Mouse (Mus musculus): ENCODE measurements around the gene Rnf180. TPM values are rescaled to one million over a fixed set of nuclear protein-coding genes. Genes with fewer than 3 reads are reported as not detected.

The Rnf180 gene
- polyA plus RNA-seq, 1 experiment from 2014 or later = 3.1 TPM

GRCm38 (mm10) chr13:105130080-105130479 is 164.5 kb downstream of the Rnf180 start:
- H3K9ac ChIP-seq (replicated peaks; ENCODE audit: low read depth) = no peak overlapping the region
- H3K27me3 ChIP-seq (replicated peaks; ENCODE audit: insufficient read depth, low read length) = no peaks in the 10 kb centered on the region
- no peak for TF ChIP-seq EP300 (IDR thresholded peaks at IDR 0.05)
- TF ChIP-seq CTCF (IDR thresholded peaks at IDR 0.05) = no peak
- DNase-seq (ENCODE audit: low spot score) (no peak), ATAC-seq (no peak)
- no peaks in the 10 kb centered on the region for H3K4me1 ChIP-seq (ENCODE audit: insufficient read depth, low read depth, low read length)
- no peaks in the 10 kb centered on the region for H3K36me3 ChIP-seq (ENCODE audit: insufficient read depth, low read length)
- no peak overlapping the region for H3K27ac ChIP-seq (ENCODE audit: low read length)
- H3K4me2 ChIP-seq (replicated peaks; ENCODE audit: low read depth, low read length) = no peak overlapping the region
- WGBS = 84% methylated on average over 6 of the region's 6 CpGs
- H3K9me3 ChIP-seq (ENCODE audit: low read length) = no peaks in the 10 kb centered on the region
- no peak overlapping the region for H3K4me3 ChIP-seq (ENCODE audit: low read depth, low read length)

DNA sequence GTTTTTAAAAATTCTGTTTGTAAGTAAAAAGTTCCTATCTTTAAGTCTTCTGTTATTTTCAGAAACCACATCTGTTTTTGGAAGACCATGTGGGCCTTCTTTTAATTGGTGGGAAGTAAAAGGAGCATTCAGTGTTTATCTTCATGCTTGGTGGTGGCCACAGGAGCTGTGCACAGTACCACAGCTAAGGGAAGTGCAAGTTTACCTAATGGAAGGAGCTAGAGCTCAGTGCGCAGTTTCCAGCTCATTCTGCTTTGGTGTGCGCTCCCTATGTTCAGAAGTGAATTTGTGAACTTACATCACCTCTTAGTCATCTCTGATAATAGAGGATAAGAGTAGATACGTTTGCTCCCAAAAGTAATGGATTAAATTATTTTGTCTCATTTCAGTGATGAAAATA is 172.5 kb downstream of the Rnf180 start:
- no peak for TF ChIP-seq EP300 (IDR thresholded peaks at IDR 0.05)
- TF ChIP-seq CTCF (IDR thresholded peaks at IDR 0.05) = no peak
- no peak overlapping the region for H3K9ac ChIP-seq (replicated peaks; ENCODE audit: low read depth)
- 75% methylated on average over 3 of the region's 3 CpGs for WGBS
- no peaks in the 10 kb centered on the region for H3K4me1 ChIP-seq (ENCODE audit: insufficient read depth, low read depth, low read length)
- no peak overlapping the region for H3K4me2 ChIP-seq (replicated peaks; ENCODE audit: low read depth, low read length)
- no peaks in the 10 kb centered on the region for H3K9me3 ChIP-seq (ENCODE audit: low read length)
- no peaks in the 10 kb centered on the region for H3K36me3 ChIP-seq (ENCODE audit: insufficient read depth, low read length)
- DNase-seq (ENCODE audit: low spot score) (no peak), ATAC-seq (no peak)
- H3K27ac ChIP-seq (ENCODE audit: low read length) = no peak overlapping the region
- no peaks in the 10 kb centered on the region for H3K27me3 ChIP-seq (replicated peaks; ENCODE audit: insufficient read depth, low read length)
- no peak overlapping the region for H3K4me3 ChIP-seq (ENCODE audit: low read depth, low read length)

DNA sequence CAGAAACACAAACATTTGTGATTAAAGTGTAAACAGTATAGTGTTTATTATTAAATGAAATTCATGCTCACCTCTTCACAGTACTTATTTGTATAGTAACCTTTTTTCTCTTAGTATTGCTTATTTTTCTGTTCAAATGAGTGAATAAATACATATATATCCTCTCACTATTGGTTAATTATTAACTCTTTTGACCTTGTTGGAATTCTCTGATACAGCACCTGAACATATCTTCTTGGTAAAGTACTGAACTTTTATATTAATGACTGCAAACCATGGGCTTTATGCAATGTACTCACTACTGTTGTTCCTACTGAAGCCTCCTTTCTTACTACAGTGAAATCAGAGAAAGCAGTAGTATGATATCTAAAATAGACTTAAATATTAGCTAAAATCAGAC is 173.0 kb downstream of the Rnf180 start:
- Histone ChIP-seq H3K9ac (replicated peaks; ENCODE audit: low read depth) (no peak overlapping the region), H3K27ac (ENCODE audit: low read length) (no peak overlapping the region), H3K9me3 (ENCODE audit: low read length) (no peaks in the 10 kb centered on the region), H3K36me3 (ENCODE audit: insufficient read depth, low read length) (no peaks in the 10 kb centered on the region), H3K4me3 (ENCODE audit: low read depth, low read length) (no peak overlapping the region), H3K4me1 (ENCODE audit: insufficient read depth, low read depth, low read length) (no peaks in the 10 kb centered on the region), H3K4me2 (replicated peaks; ENCODE audit: low read depth, low read length) (no peak overlapping the region), H3K27me3 (replicated peaks; ENCODE audit: insufficient read depth, low read length) (no peaks in the 10 kb centered on the region)
- TF ChIP-seq EP300 (IDR thresholded peaks at IDR 0.05) = no peak
- TF ChIP-seq CTCF (IDR thresholded peaks at IDR 0.05) = no peak
- DNase-seq (ENCODE audit: low spot score) (no peak), ATAC-seq (no peak)

GRCm38 (mm10) chr13:105111599-105111998 is 183.0 kb downstream of the Rnf180 start:
- WGBS = 86% methylated on average over 6 of the region's 6 CpGs
- no peak overlapping the region for H3K27ac ChIP-seq (ENCODE audit: low read length)
- H3K4me2 ChIP-seq (replicated peaks; ENCODE audit: low read depth, low read length) = no peak overlapping the region
- TF ChIP-seq CTCF (IDR thresholded peaks at IDR 0.05) = no peak
- ATAC-seq (no peak), DNase-seq (ENCODE audit: low spot score) (no peak)
- no peak overlapping the region for H3K4me3 ChIP-seq (ENCODE audit: low read depth, low read length)
- no peaks in the 10 kb centered on the region for H3K27me3 ChIP-seq (replicated peaks; ENCODE audit: insufficient read depth, low read length)
- no peak overlapping the region for H3K9ac ChIP-seq (replicated peaks; ENCODE audit: low read depth)
- H3K9me3 ChIP-seq (ENCODE audit: low read length) = no peaks in the 10 kb centered on the region
- H3K4me1 ChIP-seq (ENCODE audit: insufficient read depth, low read depth, low read length) = no peaks in the 10 kb centered on the region
- no peaks in the 10 kb centered on the region for H3K36me3 ChIP-seq (ENCODE audit: insufficient read depth, low read length)

DNA sequence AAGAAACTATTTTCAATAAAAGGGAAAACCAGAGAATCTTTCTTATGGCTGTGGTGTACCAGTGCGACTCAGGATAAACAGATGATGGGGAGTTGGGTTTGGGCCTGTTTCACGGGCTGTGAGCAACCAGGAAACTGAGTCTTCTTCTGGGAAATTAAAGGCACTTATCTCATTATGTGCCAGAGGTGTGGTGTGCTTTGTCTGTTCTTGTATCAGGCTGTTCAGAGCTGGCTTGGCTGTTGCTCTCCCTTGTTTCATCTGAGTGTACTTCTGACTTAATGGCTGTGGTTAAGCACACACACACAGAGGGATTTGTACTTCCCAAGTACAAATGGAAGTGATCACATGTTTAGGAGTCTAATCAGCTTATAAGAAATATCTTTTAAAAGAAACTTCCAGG is 190.2 kb downstream of the Rnf180 start:
- Histone ChIP-seq H3K4me3 (ENCODE audit: low read depth, low read length) (no peak overlapping the region), H3K4me1 (ENCODE audit: insufficient read depth, low read depth, low read length) (no peaks in the 10 kb centered on the region), H3K9me3 (ENCODE audit: low read length) (no peaks in the 10 kb centered on the region), H3K4me2 (replicated peaks; ENCODE audit: low read depth, low read length) (no peak overlapping the region), H3K9ac (replicated peaks; ENCODE audit: low read depth) (no peak overlapping the region), H3K27me3 (replicated peaks; ENCODE audit: insufficient read depth, low read length) (no peaks in the 10 kb centered on the region), H3K27ac (ENCODE audit: low read length) (no peak overlapping the region), H3K36me3 (ENCODE audit: insufficient read depth, low read length) (no peaks in the 10 kb centered on the region)
- DNase-seq (ENCODE audit: low spot score) (no peak), ATAC-seq (no peak)
- WGBS = 67% methylated on average over 2 of the region's 2 CpGs
- TF ChIP-seq EP300 (IDR thresholded peaks at IDR 0.05) (no peak), CTCF (IDR thresholded peaks at IDR 0.05) (no peak)

DNA sequence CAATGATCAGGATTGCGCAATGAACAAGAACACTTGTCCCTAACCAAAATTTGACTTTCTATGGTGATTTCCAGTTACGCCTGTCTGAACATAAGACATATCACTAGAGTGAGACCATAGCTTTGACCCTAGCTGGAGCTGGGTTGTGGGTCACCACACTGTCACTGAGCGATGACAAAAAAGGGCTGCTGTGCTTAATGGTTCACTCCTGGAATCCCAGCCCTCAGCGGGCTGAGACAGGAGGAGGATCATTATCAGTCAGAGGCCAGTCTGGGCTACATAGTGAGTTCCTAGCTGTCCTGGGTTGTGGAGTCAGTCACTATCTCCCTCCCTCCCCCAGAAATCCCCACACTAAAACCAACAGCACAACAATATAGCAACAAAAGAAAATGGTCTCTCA is 193.9 kb downstream of the Rnf180 start:
- Histone ChIP-seq H3K4me3 (ENCODE audit: low read depth, low read length) (no peak overlapping the region), H3K9ac (replicated peaks; ENCODE audit: low read depth) (no peak overlapping the region), H3K4me2 (replicated peaks; ENCODE audit: low read depth, low read length) (no peak overlapping the region), H3K27ac (ENCODE audit: low read length) (no peak overlapping the region), H3K4me1 (ENCODE audit: insufficient read depth, low read depth, low read length) (no peaks in the 10 kb centered on the region), H3K27me3 (replicated peaks; ENCODE audit: insufficient read depth, low read length) (no peaks in the 10 kb centered on the region), H3K36me3 (ENCODE audit: insufficient read depth, low read length) (no peaks in the 10 kb centered on the region), H3K9me3 (ENCODE audit: low read length) (no peaks in the 10 kb centered on the region)
- TF ChIP-seq CTCF (IDR thresholded peaks at IDR 0.05) (no peak), EP300 (IDR thresholded peaks at IDR 0.05) (no peak)
- ATAC-seq (no peak), DNase-seq (ENCODE audit: low spot score) (no peak)
- 82% methylated on average over 4 of the region's 4 CpGs for WGBS

GRCm38 (mm10) chr13:105096316-105096715 is 198.3 kb downstream of the Rnf180 start:
- Histone ChIP-seq H3K9me3 (ENCODE audit: low read length) (no peaks in the 10 kb centered on the region), H3K9ac (replicated peaks; ENCODE audit: low read depth) (no peak overlapping the region), H3K4me2 (replicated peaks; ENCODE audit: low read depth, low read length) (no peak overlapping the region), H3K4me3 (ENCODE audit: low read depth, low read length) (no peak overlapping the region), H3K27ac (ENCODE audit: low read length) (no peak overlapping the region), H3K4me1 (ENCODE audit: insufficient read depth, low read depth, low read length) (no peaks in the 10 kb centered on the region), H3K36me3 (ENCODE audit: insufficient read depth, low read length) (no peaks in the 10 kb centered on the region), H3K27me3 (replicated peaks; ENCODE audit: insufficient read depth, low read length) (no peaks in the 10 kb centered on the region)
- ATAC-seq = no peak
- WGBS = 60% methylated on average over 2 of the region's 2 CpGs
- TF ChIP-seq CTCF (IDR thresholded peaks at IDR 0.05) (no peak), EP300 (IDR thresholded peaks at IDR 0.05) (no peak)
- no peak for DNase-seq (ENCODE audit: low spot score)

All from lung, postnatal 0 days (tissue).